Mouse (Mus musculus): ENCODE measurements around the gene Xcr1.

- no peak for TF ChIP-seq CTCF (IDR thresholded peaks at IDR 0.05; ENCODE audit: low read depth)
- TF ChIP-seq EP300 (IDR thresholded peaks at IDR 0.05; ENCODE audit: low read depth), result no peak
Observed at GRCm38 (mm10) chr9:123852449-123853390, 9.1 kb downstream of the Xcr1 start.

All from heart, postnatal 0 days (tissue).